Mouse (Mus musculus) urinary bladder, postnatal 10 days (tissue): Measurements from ENCODE around the gene Lyzl4.

Experiments used
- DNase-seq: peaks from one replicate; pipeline ENCODE4 v3.0.0; 2022; ENCODE audit warnings: low spot score

Lyzl4 gene

DNA sequence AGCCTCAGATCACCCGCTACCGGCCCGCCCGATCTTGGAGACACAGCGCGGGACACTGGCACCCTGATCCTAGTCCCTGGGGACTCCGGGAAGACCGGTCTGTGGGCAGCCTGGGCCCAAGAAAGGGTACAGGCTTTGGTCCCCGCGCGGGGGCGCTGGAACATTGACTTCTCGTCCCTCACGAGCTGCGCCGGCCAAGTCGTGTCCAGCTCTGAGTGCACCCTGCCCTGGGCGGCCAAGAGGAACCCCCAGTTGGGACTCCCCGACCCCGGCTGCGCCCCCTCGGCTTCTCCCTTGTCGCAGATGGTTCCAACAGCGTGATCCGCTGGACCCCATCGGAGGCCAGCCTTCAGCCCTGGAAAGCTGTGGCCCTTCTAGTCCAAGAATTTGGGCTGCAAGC, at the start of gene Lyzl4:
TSS of gene Lyzl4 (minus strand) at position 96 of the 400 bp plus-strand sequence.
- DNase-seq, result peak; percentile 49

DNA sequence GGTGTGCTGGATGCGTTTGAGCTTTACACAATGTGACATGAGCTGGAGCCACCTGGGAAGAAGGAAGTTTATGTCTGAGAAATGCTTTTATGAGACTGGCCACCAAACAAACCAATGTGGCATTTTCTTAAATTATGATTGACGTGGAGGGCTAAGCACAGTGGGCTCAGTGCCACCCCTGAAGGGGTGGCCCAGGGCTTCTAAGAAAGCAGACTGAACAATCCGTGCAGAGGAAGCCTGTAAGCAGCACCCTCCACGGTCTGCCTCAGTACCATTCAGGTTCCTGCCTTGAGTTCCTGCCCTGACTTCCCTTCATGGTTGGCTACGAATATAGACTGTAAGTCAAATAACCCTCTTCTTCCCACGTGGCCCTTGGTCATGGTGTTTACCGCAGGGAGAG, 48.8 kb upstream of the Lyzl4 start:
- DNase-seq, result no peak

DNA sequence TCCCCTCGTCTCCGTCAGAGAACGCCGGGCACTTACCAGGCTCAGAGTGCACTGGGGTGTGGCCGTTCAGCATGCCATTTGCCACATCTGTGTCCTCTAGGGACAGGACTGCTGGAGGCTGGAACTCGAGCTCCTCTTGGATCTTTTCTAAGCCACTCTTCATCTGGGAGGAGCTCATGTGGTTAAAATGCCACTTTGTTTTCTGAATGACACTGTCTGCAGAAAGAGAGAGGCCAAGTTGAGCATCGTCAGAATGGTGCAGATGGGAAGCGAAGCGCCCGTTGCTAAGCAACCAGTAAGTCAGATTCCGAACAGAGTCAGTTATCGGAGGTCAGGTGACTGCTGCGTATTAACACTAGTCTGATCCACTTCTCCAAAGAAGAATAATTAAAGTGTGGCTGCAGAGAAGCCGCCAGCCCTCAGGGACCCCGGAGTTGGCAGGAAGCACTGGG, 48.3 kb upstream of the Lyzl4 start:
- no peak for DNase-seq

DNA sequence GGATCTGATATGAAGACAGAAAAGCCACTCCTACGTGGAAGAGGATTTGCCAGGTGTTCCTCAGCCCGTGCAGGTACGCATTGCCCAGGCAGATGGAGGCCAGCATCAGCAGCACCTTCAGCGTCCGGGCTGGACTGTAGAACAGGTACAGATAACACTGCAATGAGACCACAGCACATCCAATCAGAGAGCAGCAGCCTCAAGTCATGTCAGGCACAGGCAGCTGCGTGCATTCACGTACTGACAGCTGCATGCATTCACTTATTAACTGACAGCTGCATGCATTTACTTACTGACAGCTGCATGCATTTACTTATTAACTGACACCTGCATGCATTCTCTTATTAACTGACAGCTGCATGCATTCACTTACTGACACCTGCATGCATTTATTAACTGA, 42.8 kb upstream of the Lyzl4 start:
- DNase-seq, result no peak

DNA sequence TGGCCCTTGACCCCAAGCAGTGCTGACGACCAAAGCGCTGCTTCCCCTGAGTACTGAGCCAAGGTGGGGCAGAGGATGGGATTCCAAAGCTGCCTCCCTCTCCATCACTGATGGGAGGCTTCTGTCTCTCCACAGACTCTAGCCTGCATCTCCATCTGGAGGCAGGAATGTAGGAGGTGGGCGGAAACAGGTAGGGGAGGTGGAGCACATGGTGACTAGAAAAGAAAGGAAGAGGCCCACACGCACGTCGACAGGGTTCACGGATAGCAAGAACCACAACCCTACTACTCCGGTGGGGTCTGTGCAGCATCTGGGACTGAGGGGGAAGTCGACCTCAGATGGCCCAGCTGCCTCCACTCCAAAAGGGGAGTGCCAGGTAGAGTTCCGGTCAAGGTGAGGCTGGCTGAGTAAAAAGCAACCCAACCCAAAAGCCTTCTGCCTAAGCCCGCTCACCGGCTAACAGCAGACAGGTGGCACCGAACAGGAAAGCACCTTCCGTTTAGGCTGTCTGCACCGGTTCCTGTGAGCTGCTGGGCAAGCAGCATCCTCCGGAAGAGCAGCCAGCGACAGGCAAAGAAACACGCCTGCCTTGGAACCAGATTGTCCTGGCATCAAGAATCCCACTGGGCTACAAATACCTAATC, 40.3 kb upstream of the Lyzl4 start:
- no peak for DNase-seq

DNA sequence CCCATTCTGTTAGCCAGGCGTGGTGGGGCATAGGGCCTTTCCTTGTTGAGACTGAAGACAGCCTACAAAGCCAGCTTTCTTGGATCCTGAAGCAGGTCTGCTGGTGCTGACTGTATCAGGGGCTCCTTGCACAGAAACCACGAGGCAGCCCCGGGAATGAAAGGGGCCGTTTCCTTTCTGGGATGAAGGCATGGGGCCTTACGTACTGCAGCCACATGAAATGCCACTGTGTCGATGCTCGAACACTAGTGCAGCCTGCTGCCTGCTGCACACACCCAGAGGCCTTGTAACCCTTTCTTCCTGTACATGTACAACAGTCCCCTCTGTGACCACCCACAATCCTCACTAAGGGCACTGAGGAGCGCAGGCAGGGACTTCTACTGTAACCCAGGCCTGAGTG, 39.3 kb upstream of the Lyzl4 start:
- no peak for DNase-seq

DNA sequence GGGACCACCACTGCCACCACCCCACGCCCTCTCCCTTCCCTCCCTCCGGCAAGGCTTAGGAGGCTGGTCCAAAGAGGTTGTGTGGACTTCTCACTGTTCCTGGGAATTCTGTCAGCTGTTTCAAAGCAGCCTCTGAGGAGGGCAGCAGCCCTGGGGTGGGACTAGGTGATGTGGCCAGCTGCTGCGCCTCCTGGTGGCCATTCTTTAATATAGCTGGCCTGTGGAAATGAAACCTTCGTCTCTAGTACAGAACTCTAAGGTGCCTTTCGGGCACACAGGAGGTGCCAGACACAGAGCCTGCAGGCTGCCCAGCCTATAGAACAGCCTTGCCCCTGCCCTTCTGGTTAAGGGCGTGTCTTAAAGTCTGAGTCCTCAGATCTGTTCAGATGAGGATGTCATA, 37.7 kb upstream of the Lyzl4 start:
- no peak for DNase-seq

DNA sequence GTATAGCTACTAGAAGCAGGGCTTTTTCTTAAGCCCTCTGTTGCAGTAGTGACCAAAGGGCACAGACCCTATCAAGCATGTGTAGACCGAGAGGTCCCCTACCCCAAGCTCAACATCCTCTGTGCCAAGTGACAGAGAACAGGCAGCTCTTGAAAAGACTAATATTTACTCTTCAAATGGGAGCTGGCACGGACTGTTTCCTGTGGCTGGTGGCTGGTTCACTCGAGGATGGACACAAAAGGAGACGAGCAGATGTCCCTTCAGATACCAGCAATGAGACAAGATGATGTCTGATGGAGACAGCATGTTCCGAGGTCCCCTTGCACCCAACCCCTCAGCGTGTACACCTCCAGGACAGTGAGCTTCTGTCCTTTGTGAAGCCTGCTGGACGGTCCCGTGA, 35.6 kb upstream of the Lyzl4 start:
- no peak for DNase-seq

DNA sequence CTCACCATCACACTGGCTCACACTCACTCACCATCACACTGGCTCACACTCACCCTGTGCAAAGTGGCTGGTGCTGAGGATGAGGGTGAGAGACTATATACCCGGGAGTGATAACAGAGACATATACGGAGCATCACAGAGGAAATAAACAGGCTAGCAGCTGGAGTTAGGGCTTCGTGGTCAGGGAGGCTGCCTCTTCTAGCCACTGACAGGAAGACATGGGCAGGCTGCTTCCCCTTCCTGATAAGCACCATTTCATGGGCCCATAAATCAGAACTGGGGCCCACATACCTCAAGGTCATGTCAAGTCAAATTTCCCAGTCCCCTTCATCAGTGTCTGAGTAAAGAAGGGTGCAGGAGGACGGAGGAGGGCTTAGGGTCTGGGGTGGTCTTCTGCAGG, 35.2 kb upstream of the Lyzl4 start:
- DNase-seq, result no peak

DNA sequence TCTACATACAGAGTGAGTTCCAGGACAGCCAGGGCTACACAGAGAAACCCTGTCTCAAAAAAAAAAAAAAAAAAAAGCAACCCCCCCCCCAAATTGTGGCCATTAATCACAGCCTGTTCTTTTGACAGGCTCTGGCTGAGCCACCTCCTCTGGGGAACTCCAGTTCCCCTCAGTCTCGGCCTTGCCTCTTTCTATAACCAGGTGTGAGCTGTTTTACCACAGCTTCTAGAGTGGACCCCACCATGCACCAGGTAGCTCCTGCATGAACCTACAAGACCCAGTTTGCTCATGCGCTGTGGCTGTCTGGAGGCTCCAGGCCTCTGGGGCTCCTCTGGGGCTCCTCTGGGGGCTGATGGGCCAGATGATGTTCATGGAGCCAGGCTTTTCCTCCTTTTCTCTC, 33.7 kb upstream of the Lyzl4 start:
- no peak for DNase-seq

DNA sequence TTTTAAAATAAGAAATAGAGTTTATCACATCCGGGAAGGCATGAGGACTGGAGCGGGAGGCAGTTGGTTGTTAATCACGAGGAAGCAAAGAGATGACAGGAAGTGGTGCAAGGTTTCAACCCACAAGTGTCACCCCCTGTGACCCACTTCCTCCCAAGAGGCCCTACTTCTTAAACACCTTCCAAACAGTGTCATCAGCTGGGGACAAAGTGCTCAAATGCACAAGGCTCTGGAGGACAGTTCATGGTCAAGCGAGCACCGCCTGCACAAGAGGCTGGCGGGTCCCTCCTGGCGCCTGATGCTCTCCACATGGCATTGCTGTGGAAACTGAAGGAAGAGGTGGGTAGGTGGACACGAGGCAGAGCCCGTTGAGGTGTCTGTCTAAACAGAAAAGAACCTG, 33.1 kb upstream of the Lyzl4 start:
- no peak for DNase-seq

DNA sequence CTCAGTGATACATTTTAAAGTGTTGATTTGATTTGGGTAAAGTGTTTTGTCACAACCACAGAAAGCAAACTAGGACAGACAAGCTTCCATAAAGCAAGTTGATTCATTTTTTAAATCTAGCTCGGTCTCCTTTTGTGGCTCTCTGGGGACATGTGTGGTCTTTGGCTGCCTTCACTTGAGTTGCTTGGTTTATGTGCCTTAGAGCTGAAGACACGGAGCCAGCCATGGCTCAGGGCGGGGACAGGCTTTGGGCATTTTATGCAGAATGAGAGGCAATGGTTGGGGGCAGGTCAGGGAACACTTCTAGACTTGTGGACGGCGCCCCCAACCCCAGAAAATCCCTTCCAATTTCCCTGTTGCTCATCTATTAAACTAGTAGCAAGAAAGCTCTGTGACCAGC, 31.8 kb upstream of the Lyzl4 start:
- no peak for DNase-seq

DNA sequence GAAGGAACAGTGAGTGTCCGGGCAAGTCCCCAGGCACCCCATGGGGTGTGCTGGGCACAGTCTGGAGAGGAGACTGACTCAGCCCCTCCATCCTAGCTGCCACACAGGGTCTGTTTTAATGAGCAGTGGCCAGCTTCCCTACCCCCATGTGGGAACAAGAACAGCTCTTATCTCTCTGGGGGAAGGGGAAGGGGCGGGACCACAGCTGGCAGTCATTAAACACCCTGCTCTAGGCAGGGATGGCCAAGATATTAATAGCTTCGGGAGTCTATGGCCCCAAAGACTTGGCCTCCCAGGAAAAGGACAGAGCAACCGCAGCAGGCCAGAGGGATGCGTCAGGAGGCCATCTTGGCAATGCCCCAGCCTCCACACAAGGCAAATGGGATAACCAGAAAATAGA, 30.4 kb upstream of the Lyzl4 start:
- DNase-seq, result no peak

DNA sequence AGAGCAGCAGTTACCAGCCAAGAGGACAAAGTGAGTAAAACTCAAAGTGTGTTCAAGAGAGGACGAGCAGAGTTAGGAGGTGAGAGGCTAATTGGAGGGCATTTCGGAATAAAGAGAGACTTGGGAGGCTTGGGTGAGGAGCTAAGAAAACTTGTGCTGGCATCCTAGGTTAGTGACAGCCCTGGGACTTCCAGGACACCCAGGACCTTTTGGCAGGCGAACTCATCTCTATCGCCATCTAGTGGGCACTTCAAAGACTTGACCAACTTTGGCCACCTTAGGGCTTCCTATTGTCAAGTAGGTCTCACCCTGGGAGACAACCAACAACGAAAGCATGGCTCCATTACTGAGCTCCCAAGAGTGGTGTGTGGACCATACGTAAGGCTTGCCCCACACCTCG, 29.4 kb upstream of the Lyzl4 start:
- DNase-seq, result no peak

DNA sequence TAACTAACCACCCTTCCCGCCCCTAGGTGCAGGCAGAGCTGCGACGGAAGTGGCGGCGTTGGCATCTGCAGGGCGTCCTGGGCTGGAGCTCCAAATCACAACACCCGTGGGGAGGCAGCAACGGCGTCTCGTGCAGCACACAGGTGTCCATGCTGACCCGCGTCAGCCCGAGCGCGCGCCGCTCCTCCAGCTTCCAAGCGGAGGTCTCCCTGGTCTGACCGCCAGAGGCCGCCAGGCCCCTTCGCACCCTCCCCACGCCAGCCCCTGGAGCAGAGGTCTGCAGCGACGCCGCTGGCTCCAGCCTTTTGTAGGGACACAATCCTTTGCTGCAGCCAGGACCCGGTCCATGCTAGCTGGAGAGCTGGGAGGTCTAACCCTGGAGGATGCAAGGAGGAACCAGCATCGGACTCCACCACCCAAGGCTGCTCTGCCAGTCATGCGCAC, 27.5 kb upstream of the Lyzl4 start:
- no peak for DNase-seq

DNA sequence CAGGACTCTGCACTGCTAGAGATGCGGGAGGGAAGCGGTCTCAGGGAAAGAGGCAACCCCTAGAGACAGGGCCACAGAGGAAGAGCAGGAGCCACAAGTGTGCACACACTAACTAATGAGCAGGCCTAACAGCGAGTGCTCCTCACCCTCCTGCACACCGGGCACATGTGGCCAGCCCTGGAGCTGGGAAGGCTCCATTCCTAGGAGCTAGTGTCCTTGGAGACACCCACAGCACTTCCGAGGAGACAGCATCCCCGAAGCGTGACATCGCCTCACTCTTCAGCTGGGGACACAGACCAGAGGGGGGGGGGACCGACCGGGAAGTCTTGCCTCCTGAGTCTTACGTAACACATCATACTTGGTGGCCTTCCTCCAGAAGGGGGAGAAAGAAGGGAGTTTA, 25.9 kb upstream of the Lyzl4 start:
- DNase-seq, result no peak

DNA sequence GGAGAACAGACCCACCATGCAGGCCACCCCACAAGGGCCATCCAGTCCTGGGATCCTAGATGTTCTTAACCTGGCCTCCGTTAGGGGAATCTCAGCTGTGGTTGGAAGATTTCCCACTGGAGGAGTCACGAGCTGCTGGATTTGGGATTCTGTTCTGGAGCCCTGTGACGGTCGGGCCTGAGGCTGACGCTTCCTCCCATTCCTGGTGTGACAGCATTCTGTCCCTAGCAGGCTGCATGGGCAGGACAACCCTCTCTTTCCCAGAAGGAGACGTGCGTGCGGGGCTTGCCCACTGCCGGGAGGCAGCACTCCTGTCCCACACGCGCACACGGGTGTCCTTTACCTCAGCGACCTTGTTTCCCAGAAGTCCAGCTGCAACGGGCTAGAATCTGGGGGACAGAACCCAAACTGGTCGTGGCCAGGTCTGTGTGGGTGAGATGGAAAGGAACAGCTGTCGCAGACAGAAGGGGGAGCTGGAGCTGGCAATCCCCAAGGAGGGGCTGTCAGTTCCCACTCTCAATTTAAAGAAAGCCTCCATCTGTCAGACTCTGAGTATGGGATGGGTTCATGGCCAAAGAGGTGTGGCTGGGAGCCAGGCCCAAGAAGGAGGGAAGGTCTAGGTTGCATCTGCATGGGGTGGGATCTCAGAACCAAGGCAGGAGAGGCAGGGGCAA, 25.2 kb upstream of the Lyzl4 start:
- no peak for DNase-seq

DNA sequence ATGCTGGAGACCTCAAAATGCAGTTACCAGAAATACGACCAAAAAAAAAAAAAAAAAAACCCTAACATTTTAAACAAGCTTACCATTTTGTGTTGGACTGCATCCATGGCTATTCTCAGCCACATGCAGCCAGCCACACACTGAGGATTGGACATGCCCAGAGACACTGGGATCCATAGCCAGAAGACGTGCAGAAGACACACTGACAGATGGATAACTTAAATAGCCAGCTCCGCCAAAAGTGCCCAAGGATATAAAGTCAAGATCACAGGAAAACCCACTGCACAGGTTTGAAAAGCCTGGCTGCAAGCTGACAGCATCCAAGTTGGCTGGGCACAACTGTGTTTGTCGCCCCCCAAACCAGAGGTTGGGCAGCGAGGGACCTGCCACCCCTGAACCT, 22.2 kb upstream of the Lyzl4 start:
- no peak for DNase-seq

DNA sequence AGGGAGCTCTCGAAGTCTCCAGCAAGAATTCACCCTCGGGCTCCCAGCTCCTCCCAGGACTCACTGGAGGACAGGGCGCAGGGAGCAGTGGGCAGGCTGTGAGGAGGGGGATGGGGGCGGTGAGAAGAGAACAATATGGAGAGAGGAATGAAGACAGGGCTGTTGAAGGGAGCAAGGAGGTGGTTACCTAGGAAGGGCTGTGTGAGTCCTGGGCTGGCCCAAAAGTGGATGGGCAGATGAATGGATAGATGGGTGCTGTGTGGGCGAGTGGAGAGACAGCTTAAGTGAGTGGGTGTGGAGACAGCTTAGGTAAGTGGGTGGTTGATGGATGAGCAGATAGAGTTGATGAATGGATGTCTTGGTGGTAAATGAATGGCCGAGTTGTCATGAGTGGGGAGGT, 21.6 kb upstream of the Lyzl4 start:
- no peak for DNase-seq

DNA sequence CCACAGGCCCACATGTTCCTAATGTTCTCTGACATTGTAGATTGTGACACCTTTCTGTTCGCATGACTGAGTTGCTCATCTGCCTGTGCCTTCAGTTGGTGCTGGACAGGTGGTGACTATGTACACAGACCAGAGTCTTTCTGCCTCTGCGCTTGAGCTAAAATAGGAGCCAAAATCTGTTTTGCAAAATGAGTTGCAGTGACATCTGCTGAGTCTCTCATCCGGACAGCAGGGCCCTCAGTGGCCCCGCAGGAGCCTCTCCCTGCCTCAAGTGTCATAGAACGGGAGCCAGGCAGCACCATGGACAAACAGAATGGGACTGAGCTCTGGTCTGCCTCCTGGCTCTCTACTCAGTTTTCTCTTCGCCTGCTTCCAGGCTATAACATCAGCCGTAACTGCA, 17.9 kb upstream of the Lyzl4 start:
- DNase-seq, result no peak

DNA sequence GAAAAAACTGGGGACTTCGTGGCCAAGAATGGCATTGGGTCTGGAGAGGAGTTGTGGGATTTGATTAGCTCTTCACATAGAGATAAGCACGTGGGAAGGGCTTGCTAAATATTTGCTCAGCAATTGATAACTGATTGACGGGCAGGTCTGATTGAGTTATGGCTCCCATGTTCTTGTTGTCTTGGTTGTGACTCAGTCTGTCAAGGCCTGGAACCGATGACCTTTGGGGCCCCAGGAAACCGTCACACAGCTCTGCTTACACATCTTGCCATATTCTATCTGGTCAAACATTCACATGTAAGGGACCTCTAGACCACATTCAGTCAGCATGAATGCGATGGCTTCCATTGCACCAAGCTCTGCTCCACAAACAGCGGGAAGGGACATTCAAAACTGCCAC, 16.4 kb upstream of the Lyzl4 start:
- DNase-seq, result no peak

DNA sequence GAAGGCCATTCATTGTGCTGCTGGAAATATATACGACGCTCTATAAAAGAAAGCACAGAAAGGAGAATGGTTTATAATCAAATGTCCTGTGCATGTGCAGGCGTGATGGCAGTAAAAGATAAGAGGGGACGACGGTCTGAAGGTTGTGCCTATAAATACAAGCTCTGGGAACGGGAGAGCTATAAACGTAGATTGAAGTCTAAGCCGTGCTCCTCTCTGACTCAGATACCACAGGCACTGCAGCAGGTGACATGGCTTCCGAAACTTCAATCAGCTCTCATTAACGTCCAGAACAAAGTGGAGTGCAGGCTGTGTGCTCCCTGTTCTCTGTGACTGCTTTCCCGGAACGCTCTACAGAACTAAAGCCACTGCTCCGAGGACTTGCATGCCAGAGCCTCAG, 15.2 kb upstream of the Lyzl4 start:
- no peak for DNase-seq

DNA sequence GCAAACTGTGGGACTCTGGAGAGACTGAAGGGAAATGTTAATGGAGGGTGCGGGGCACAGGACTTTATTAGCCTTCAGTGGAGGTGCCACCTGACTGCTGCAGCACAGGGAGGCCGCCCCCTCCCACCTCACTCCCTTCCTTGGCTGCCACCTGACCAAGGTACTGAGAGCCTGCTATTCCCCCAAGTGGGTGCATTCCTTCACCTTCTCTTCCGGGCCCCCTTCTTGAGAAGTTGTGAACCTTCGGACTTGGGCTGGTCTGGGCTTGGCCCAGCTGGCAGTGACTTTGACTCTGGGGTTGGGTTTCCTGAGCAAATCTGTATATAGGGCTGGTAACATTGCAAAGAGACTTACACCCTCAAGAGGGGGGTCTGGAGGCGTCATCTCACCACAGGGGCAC, 14.4 kb upstream of the Lyzl4 start:
- no peak for DNase-seq

DNA sequence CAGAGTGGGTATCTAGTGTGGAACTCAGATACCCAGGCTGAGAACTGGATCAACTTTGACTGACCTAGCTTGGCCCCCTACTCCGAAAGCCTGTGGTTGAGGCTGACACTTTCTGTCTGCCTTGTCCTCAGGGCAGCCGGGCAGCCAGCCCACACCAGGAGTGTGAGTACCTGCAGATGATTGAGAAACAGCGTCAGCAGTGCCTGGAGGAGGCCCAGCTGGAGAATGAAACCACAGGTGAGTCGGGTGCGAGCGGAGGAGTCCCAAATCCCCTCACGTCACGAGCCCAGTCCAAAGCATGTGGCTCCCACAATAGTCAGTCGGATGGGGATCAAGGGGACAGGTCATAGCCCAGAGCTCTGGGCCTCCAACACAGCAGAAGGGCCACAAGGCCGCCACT, 11.8 kb upstream of the Lyzl4 start:
- DNase-seq, result no peak
